8 mouse cellular contexts compared by ENCODE assay signal in the genomic region with DNA sequence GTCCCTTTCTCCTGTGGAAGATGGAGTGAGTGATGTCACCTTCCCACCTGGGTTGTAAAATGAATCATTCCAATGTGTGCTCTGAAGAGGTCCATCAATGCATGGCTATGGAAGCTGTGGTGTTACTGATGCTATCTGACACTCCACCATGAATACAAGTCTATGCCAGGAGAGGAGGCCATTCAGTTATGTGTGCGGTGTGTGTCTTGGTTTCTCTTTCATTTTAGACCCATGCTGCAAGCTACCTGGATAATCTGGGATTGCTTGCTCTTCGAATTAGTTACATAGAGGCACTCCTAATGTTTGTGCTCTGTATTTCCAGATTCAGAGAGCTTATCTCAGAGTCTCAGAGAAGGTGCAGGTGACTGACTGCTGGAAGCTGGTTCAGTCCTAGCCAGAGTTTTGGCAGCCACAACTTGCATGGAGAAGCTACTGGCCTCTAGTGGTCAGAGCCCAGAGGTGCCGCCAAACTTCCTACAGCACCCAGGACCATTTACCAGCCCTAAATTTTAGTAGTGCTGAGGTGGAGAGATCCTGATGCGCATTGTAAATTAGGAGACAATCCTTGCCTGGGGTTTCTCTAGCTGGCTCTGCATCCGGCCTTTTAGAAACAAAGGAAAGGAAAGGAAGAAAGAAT.
DNase-seq lines count a peak whose midpoint lies in the region; ATAC-seq and TF ChIP-seq lines count a peak whose summit lies in the region.

No protein-coding gene starts in this region.

- DNase-seq in hindbrain, embryonic 10.5 days (ENCODE audit: low spot score), result peak; percentile 43
- DNase-seq in adrenal gland, postnatal 36 days, result peak; percentile 56 to 75
- DNase-seq in induced T-regulatory cell, adult 2 months (ENCODE audit: low read depth), result peak; percentile 68
- peak; percentile 36 to 37 for DNase-seq in left cerebral cortex, adult 8-10 months (ENCODE audit: low spot score in 2 of 2)
- peak; percentile 70 for DNase-seq in stomach, postnatal 0 days (ENCODE audit: low spot score)

- peak; percentile 86 for TF ChIP-seq CTCF in stomach, postnatal 0 days (IDR thresholded peaks at IDR 0.05; ENCODE audit: low read depth)

- H3K27ac ChIP-seq in hindbrain, embryonic 10.5 days, result no peak overlapping the region
- no peak overlapping the region for H3K27ac ChIP-seq in hindbrain, embryonic 13.5 days
- H3K27ac ChIP-seq in forebrain, embryonic 12.5 days, result no peak overlapping the region
- H3K27ac ChIP-seq in midbrain, embryonic 12.5 days (replicated peaks), result no peak overlapping the region
- no peak overlapping the region for H3K27ac ChIP-seq in stomach, postnatal 0 days (replicated peaks)

- no peak overlapping the region for H3K9ac ChIP-seq in hindbrain, embryonic 13.5 days
- H3K9ac ChIP-seq in forebrain, embryonic 12.5 days, result no peak overlapping the region
- no peak overlapping the region for H3K9ac ChIP-seq in midbrain, embryonic 12.5 days (replicated peaks)
- H3K9ac ChIP-seq in stomach, postnatal 0 days (ENCODE audit: low read length), result no peak overlapping the region

- no peak overlapping the region for H3K4me3 ChIP-seq in hindbrain, embryonic 10.5 days
- H3K4me3 ChIP-seq in hindbrain, embryonic 13.5 days, result no peak overlapping the region
- H3K4me3 ChIP-seq in forebrain, embryonic 12.5 days (replicated peaks), result no peak overlapping the region
- H3K4me3 ChIP-seq in midbrain, embryonic 12.5 days, result no peak overlapping the region
- H3K4me3 ChIP-seq in stomach, postnatal 0 days (ENCODE audit: low read depth, low read length), result no peak overlapping the region

- no peak for TF ChIP-seq EP300 in stomach, postnatal 0 days (optimal IDR thresholded peaks at IDR 0.05)

- WGBS in hindbrain, embryonic 10.5 days, result 35% methylated on average over 5 of the region's 5 CpGs
- 34% methylated on average over 5 of the region's 5 CpGs for WGBS in hindbrain, embryonic 13.5 days
- 26% methylated on average over 5 of the region's 5 CpGs for WGBS in forebrain, embryonic 12.5 days
- WGBS in midbrain, embryonic 12.5 days, result 33% methylated on average over 5 of the region's 5 CpGs
- WGBS in stomach, postnatal 0 days, result 36% methylated on average over 5 of the region's 5 CpGs

- H3K9me3 ChIP-seq in hindbrain, embryonic 10.5 days, result no peaks in the 10 kb centered on the region
- H3K9me3 ChIP-seq in hindbrain, embryonic 13.5 days, result no peaks in the 10 kb centered on the region
- no peaks in the 10 kb centered on the region for H3K9me3 ChIP-seq in forebrain, embryonic 12.5 days
- H3K9me3 ChIP-seq in midbrain, embryonic 12.5 days, result no peaks in the 10 kb centered on the region
- no peaks in the 10 kb centered on the region for H3K9me3 ChIP-seq in stomach, postnatal 0 days (ENCODE audit: control insufficient read depth, low read length)

- no peaks in the 10 kb centered on the region for H3K27me3 ChIP-seq in hindbrain, embryonic 10.5 days (ENCODE audit: insufficient read depth, poor library complexity, severe bottlenecking)
- no peaks in the 10 kb centered on the region for H3K27me3 ChIP-seq in hindbrain, embryonic 13.5 days
- H3K27me3 ChIP-seq in forebrain, embryonic 12.5 days, result no peaks in the 10 kb centered on the region
- no peaks in the 10 kb centered on the region for H3K27me3 ChIP-seq in midbrain, embryonic 12.5 days
- H3K27me3 ChIP-seq in stomach, postnatal 0 days (ENCODE audit: control insufficient read depth, insufficient read depth, low read length), result no peaks in the 10 kb centered on the region

- no peak for ATAC-seq in hindbrain, embryonic 13.5 days (ENCODE audit: low FRiP score)
- peak; percentile 64; the same call in 1 of the 2 replicates for ATAC-seq in forebrain, embryonic 12.5 days (ENCODE audit: low FRiP score)
- ATAC-seq in midbrain, embryonic 12.5 days (ENCODE audit: low FRiP score, low read depth), result 0 out of 2 replicates have a peak, but pooled peaks have one; percentile 49
- peak; percentile 58 for ATAC-seq in stomach, postnatal 0 days (ENCODE audit: low FRiP score, low TSS enrichment)

- no peaks in the 10 kb centered on the region for H3K36me3 ChIP-seq in hindbrain, embryonic 10.5 days
- no peaks in the 10 kb centered on the region for H3K36me3 ChIP-seq in hindbrain, embryonic 13.5 days
- H3K36me3 ChIP-seq in forebrain, embryonic 12.5 days (replicated peaks), result no peaks in the 10 kb centered on the region
- no peaks in the 10 kb centered on the region for H3K36me3 ChIP-seq in midbrain, embryonic 12.5 days
- H3K36me3 ChIP-seq in stomach, postnatal 0 days (ENCODE audit: control insufficient read depth, insufficient read depth, low read length), result peaks cover 4% of the 10 kb centered on the region; the same call in 1 of the 2 replicates

- H3K4me1 ChIP-seq in hindbrain, embryonic 10.5 days (replicated peaks), result peaks cover 4% of the 10 kb centered on the region; the same call in 1 of the 2 replicates
- H3K4me1 ChIP-seq in hindbrain, embryonic 13.5 days (replicated peaks), result no peaks in the 10 kb centered on the region
- H3K4me1 ChIP-seq in forebrain, embryonic 12.5 days, result no peaks in the 10 kb centered on the region
- H3K4me1 ChIP-seq in midbrain, embryonic 12.5 days, result no peaks in the 10 kb centered on the region
- H3K4me1 ChIP-seq in stomach, postnatal 0 days (replicated peaks; ENCODE audit: control insufficient read depth, insufficient read depth), result no peaks in the 10 kb centered on the region

- H3K4me2 ChIP-seq in hindbrain, embryonic 13.5 days, result no peak overlapping the region
- H3K4me2 ChIP-seq in forebrain, embryonic 12.5 days, result no peak overlapping the region
- H3K4me2 ChIP-seq in midbrain, embryonic 12.5 days (replicated peaks), result no peak overlapping the region
- no peak overlapping the region for H3K4me2 ChIP-seq in stomach, postnatal 0 days (replicated peaks; ENCODE audit: low read depth)
